Mouse (Mus musculus) monocyte, adult 5-6 weeks (primary cell): ENCODE measurements around the gene Adamts2. TPM values are rescaled to one million over a fixed set of nuclear protein-coding genes. Genes with fewer than 3 reads are reported as not detected.

ENCODE experiments used
- ATAC-seq: fragments of 153-309, 156-312 bp; replicated peaks from 2 replicates; pipeline ENCODE4 v1.8.0; 2017; ENCODE audit warnings: mild to moderate bottlenecking; ENCODE audit not compliant: low TSS enrichment, insufficient number of reproducible peaks, severe bottlenecking, poor library complexity, low FRiP score
- total RNA-seq: library from RNA; stranded (forward); fragments of 200-1000, 200-491, 200-594 nt; gene quantifications from 3 replicates; pipeline ENCODE4 v1.2.3, GENCODE M21; 2017

Adamts2 gene
- total RNA-seq, 1 experiment from 2014 or later: not detected

GRCm38 (mm10) chr11:50713610-50714202, 111.8 kb downstream of the Adamts2 start:
- no peak for ATAC-seq

GRCm38 (mm10) chr11:50715091-50715490, 113.2 kb downstream of the Adamts2 start:
- ATAC-seq: no peak

GRCm38 (mm10) chr11:50717381-50717897, 115.6 kb downstream of the Adamts2 start:
- ATAC-seq: no peak

GRCm38 (mm10) chr11:50718862-50719261, 117.0 kb downstream of the Adamts2 start:
- no peak for ATAC-seq

GRCm38 (mm10) chr11:50720421-50720820, 118.5 kb downstream of the Adamts2 start:
- no peak for ATAC-seq

- ATAC-seq: no peak
Measured at GRCm38 (mm10) chr11:50720856-50721550, 119.1 kb downstream of the Adamts2 start.

- no peak for ATAC-seq
Measured at GRCm38 (mm10) chr11:50725595-50725994, 123.7 kb downstream of the Adamts2 start.

GRCm38 (mm10) chr11:50726035-50726434, 124.2 kb downstream of the Adamts2 start:
- no peak for ATAC-seq

- no peak for ATAC-seq
Measured at GRCm38 (mm10) chr11:50733146-50733545, 131.3 kb downstream of the Adamts2 start.

GRCm38 (mm10) chr11:50734129-50734528, 132.2 kb downstream of the Adamts2 start:
- no peak for ATAC-seq

- no peak for ATAC-seq
Measured at GRCm38 (mm10) chr11:50736548-50736947, 134.7 kb downstream of the Adamts2 start.

GRCm38 (mm10) chr11:50738436-50738835, 136.6 kb downstream of the Adamts2 start:
- no peak for ATAC-seq

- ATAC-seq: no peak
Measured at GRCm38 (mm10) chr11:50739453-50739852, 137.6 kb downstream of the Adamts2 start.

- ATAC-seq: no peak
Measured at GRCm38 (mm10) chr11:50742146-50742545, 140.3 kb downstream of the Adamts2 start.

- no peak for ATAC-seq
Measured at GRCm38 (mm10) chr11:50744971-50745370, 143.1 kb downstream of the Adamts2 start.

- no peak for ATAC-seq
Measured at GRCm38 (mm10) chr11:50746508-50746907, 144.6 kb downstream of the Adamts2 start.

GRCm38 (mm10) chr11:50750983-50751585, 149.2 kb downstream of the Adamts2 start:
- no peak for ATAC-seq

- no peak for ATAC-seq
Measured at GRCm38 (mm10) chr11:50757741-50758140, 155.9 kb downstream of the Adamts2 start.

GRCm38 (mm10) chr11:50766461-50766860, 164.6 kb downstream of the Adamts2 start:
- ATAC-seq: no peak

- no peak for ATAC-seq
Measured at GRCm38 (mm10) chr11:50767039-50767438, 165.2 kb downstream of the Adamts2 start.
